Mouse (Mus musculus) G1E (cell line): ENCODE measurements at regions not wholly inside any gene's neighbourhood (a gene's known extent, or its start where the extent isn't known, plus 50 kb on each side); places are given as distances from the start of the nearest gene placed in this dataset.

Experiments
- CTCF ChIP-seq: IDR thresholded peaks from 2 replicates; pipeline ENCODE4 v1.5.1; 2012; ENCODE audit warnings: low read depth, low read length, inconsistent platforms, mixed read lengths
- GATA1 ChIP-seq: IDR thresholded peaks from 2 replicates; pipeline ENCODE4 v1.6.1; 2012; ENCODE audit warnings: borderline replicate concordance, low read length, inconsistent platforms, mixed read lengths
- POLR2AphosphoS5 ChIP-seq: IDR thresholded peaks from 2 replicates; pipeline ENCODE4 v1.6.1; 2012; ENCODE audit warnings: low read depth, low read length, inconsistent platforms; ENCODE audit not compliant: insufficient replicate concordance

DNA sequence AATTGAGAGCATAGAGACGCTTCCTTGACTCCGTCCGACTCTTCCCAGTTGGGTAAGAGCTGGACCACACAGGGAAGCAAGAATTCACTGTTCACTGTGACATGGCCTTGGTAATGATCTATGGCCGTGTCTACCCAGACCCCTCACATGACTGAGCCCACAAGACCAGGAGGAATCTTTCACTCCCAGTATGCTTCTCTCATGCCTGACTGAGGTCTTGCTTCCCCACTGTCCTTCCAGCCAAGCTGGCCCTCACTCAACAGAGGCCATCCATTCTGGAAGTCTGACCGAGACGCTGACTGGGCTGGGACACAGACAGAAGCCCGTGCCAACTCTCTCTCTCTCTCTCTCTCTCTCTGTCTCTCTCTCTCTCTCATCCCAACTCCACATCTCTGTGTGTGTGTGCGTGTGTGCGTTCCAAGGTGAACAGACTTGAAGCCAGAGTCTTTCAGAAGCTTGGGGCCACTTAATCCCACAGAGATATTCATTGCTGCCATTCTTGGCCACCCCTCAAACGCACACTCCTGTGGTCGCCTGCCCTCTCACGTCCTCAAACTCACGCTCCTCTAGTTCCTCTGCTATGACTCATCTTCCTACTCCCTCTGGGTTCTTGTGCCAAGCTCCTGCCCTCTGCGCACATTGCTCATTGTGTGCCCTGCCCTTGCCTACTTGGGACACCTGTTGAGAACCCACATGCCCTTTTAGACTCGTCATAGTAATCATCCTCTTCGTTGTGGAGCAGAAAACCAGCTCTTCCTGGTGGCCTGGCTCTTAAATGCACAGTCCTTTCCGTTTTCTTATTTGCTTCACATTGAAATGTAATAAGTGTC, 197.2 kb upstream of the Usp25 start:
- no peak for TF ChIP-seq GATA1
- no peak for TF ChIP-seq CTCF
- no peak for TF ChIP-seq POLR2AphosphoS5
